Mouse (Mus musculus): ENCODE measurements around the gene Eri3.

- TF ChIP-seq CTCF (IDR thresholded peaks at IDR 0.05; ENCODE audit: borderline replicate concordance, insufficient read depth, low read depth, low read length) (no peak), POLR2A (IDR thresholded peaks at IDR 0.05; ENCODE audit: borderline replicate concordance, insufficient read depth, low read length) (no peak)
Measured at GRCm38 (mm10) chr4:117641804-117642203, 91.6 kb downstream of the Eri3 start.

Measured in cerebellum, adult 2 months (tissue).